Mouse (Mus musculus) retina, adult 2 months (tissue): Measurements from ENCODE around the gene Gnai3.

Experiments
- DNase-seq: peaks from one replicate; pipeline ENCODE4 v3.0.0-alpha.2; 2012; ENCODE audit warnings: low read depth, low spot score

The Gnai3 gene

GRCm38 (mm10) chr3:108164091-108164490 is 18.1 kb upstream of the Gnai3 start:
- no peak for DNase-seq

- peak; percentile 51 for DNase-seq
Measured at GRCm38 (mm10) chr3:108158383-108159037, 12.6 kb upstream of the Gnai3 start.

GRCm38 (mm10) chr3:108154656-108155055 is 8.7 kb upstream of the Gnai3 start, which contains the start of gene Gpr61:
TSS of gene Gpr61 (minus strand) at chr3:108154882.
- peak; percentile 23 for DNase-seq

- DNase-seq: no peak
Measured at GRCm38 (mm10) chr3:108152290-108152689, 6.3 kb upstream of the Gnai3 start.

- peak; percentile 78 for DNase-seq
Measured at GRCm38 (mm10) chr3:108147386-108148235, 1.7 kb upstream of the Gnai3 start.

- DNase-seq: no peak
Measured at GRCm38 (mm10) chr3:108146671-108147070, 725 bp upstream of the Gnai3 start.

- no peak for DNase-seq
Measured at GRCm38 (mm10) chr3:108140786-108141185, 5.2 kb downstream of the Gnai3 start.

GRCm38 (mm10) chr3:108139113-108139512 is 6.8 kb downstream of the Gnai3 start:
- no peak for DNase-seq

- DNase-seq: no peak
Measured at GRCm38 (mm10) chr3:108134701-108135100, 11.2 kb downstream of the Gnai3 start.

GRCm38 (mm10) chr3:108132484-108132883 is 13.5 kb downstream of the Gnai3 start:
- no peak for DNase-seq

GRCm38 (mm10) chr3:108131821-108132220 is 14.1 kb downstream of the Gnai3 start:
- no peak for DNase-seq

- DNase-seq: no peak
Measured at GRCm38 (mm10) chr3:108131216-108131615, 14.7 kb downstream of the Gnai3 start.

GRCm38 (mm10) chr3:108129804-108130203 is 16.1 kb downstream of the Gnai3 start:
- no peak for DNase-seq

GRCm38 (mm10) chr3:108129367-108129766 is 16.6 kb downstream of the Gnai3 start:
- no peak for DNase-seq

GRCm38 (mm10) chr3:108128520-108128919 is 17.4 kb downstream of the Gnai3 start:
- DNase-seq: no peak

GRCm38 (mm10) chr3:108126327-108126726 is 19.6 kb downstream of the Gnai3 start:
- DNase-seq: no peak

- DNase-seq: no peak
Measured at GRCm38 (mm10) chr3:108124131-108124530, 21.8 kb downstream of the Gnai3 start.

- no peak for DNase-seq
Measured at GRCm38 (mm10) chr3:108123242-108123641, 22.7 kb downstream of the Gnai3 start.

GRCm38 (mm10) chr3:108121101-108121500 is 24.8 kb downstream of the Gnai3 start:
- DNase-seq: no peak

GRCm38 (mm10) chr3:108117465-108117864 is 28.5 kb downstream of the Gnai3 start:
- DNase-seq: no peak

GRCm38 (mm10) chr3:108113591-108114289 is 32.2 kb downstream of the Gnai3 start:
- DNase-seq: no peak

- no peak for DNase-seq
Measured at GRCm38 (mm10) chr3:108112666-108113065, 33.3 kb downstream of the Gnai3 start.
